Mouse (Mus musculus) adrenal gland, postnatal 10 days (tissue): ENCODE measurements around the gene Ptprg. TPM values are rescaled to one million over a fixed set of nuclear protein-coding genes. Genes with fewer than 3 reads are reported as not detected.

ENCODE experiments used
- DNase-seq: peaks from one replicate; pipeline ENCODE4 v3.0.0; 2021; ENCODE audit warnings: mixed read lengths
- total RNA-seq, 2 experiments: library from RNA; stranded (reverse); gene quantifications; 2 replicates each; pipeline ENCODE4 v1.2.3; 2021

The Ptprg gene
- total RNA-seq, 2 experiments from 2014 or later: 89.9 to 96.8 TPM

DNA sequence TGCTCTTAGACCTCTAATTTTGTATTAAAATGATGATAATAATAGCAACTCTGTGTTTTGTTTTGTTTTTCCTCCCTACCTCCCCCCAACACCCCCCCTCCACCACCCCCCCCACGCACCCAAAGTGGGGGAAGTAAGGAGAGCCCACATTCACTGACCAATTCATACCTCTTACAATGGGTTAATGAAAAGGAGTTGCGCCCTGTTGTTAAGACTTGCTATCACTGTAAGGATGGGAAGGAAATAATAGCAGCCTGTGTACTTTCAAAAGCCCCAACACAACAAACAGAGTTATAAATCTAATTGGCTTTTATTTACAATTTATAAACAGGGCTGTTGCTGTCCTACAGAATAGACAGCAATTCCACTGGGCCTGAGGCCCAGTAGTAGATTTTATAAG, 130.8 kb downstream of the Ptprg start:
- no peak for DNase-seq

DNA sequence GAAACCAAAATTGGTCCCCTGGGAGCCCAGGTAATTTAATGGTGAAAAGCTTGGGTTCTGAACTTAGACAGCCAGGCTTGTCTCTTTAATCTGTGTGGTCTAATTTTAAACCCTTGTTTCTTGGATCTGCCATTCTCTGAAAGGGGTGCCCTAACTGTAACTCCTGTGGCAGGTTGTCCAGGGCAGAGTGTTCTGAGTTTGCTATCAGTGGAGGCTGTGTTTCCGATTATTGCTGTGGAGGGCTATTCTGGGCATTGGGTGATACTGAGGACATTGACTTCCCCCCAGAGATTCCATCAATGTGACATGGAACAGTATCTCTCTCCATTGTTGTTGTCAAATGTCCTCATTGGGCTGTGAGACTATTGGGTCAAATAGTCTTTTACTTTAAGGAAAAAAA, 134.2 kb downstream of the Ptprg start:
- no peak for DNase-seq

DNA sequence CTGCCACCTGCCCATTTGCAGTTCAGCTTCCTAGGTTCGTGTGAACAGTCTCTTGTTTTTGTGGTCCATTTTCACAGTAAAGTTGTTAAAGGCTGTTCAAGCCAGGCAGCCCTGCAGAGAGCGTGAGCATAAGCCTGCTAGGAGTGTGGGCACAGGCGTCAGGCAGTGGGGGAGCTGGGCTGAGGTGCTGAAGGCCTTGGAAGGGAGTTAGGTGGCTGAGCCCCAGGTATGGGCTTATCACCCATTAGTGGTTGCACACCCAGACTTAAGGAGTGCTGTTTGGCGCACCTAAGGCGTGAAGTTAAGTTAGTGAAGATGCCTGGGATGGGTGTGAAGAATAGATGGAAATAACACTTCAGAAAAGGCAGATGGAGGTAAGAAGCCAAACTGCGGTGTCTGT, 134.8 kb downstream of the Ptprg start:
- DNase-seq: no peak

DNA sequence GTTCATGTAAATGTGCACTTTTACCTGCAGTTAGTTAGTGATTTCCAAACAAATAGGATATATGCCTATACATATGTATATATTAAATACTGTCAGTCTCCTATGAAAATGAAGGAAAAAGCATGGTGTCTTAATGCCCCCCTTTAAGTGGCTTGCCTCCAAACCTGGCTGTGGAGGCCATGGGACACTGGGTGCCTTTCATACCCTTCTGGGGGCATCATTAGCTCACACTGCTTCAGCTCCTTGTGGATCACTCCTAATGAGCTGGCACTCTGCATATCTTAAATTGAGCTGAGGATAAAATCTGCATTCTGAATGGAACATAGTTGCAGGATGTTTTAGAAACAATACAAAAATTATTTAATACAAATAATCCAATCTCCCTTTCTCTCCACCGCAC, 136.7 kb downstream of the Ptprg start:
- DNase-seq: no peak

DNA sequence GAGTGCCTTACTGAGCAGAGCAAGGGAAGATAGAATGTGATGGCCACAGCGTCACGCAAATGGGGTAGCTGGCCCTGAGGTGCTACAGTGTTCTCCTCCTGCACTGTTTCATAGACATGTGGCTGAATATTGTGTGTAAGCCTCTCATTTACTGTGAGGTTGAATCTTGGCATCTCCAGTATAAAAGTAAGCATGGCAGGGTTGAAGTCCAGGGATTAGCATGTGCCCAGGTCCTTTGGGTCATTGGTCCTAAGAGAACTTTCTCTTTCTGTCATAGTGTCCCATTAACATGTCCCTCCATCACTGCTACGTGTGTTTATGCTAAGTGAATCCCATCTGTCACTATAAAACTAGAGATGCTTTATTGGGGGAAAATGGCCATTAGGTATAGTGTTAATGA, 138.2 kb downstream of the Ptprg start:
- DNase-seq: no peak

DNA sequence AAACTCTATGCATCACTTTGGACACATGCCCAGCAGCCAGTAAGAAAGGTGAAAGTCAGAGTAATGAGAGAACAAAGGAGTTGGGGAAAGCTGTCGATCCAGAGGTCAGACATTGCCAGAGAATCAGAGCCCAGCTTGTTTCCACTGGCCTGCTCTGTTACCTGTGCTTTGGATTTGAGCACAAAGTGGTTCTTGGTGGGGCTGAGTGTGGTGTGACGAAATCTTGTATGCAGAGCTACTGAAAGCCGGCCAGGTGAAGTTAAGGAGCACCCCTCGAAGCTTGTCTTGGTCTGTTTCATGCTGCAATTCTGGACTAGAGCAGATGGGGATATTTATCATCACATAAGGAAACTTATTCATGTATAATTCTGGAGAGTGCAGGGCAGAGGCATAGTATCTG, 145.5 kb downstream of the Ptprg start:
- DNase-seq: no peak

DNA sequence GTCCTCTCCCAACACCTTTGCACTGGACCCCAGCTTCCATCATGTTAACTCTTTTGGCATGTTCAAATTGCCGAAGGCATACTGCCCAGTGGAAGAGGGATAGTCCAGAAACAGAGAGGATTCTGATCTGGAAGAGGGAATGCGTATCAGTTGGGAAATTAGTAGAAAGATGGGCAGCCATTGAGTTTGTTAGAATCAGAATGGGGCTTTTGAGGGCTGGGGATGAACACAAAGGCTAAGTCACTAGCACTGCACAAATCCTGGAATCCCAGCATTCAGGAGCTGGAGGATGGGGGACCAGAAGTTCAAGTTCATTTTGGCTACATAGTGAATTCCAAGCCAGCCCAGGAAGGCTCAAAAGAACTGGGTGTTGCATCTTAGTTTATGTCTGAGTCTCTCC, 146.3 kb downstream of the Ptprg start:
- no peak for DNase-seq

DNA sequence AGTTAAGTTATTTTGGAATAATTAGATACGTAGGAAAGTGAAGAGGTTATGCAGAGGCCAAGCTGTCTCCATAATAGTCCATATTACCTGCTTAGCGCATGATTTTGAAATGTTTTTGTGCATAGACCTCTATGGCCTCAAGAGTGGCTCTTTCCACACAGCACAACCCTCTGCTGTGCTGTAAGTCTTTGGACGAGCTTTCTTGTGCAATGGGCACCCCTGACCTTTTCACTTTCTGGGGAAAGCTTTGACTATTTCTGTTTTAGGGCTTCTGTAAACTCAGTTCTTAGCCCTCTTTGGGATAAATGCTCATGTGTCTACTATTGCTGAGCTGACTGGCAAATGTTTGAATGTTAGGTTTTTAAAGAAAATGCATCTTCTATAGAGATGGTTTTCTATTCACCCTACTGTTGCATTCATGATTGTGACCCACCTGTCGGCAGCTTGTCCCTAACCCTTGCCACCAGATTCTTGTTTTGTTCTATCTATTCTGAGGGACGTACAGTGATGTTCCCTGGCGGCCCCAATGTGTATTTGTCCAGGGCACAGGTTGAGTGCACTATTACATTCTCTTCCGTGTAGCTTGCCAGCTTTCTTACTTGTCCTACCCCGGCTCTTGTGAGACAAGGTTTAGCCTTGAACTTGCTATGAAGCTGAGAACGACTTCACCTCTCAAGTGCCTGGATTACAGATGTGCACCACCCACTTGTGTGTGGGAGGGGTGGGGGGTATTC, 148.4 kb downstream of the Ptprg start:
- DNase-seq: no peak

DNA sequence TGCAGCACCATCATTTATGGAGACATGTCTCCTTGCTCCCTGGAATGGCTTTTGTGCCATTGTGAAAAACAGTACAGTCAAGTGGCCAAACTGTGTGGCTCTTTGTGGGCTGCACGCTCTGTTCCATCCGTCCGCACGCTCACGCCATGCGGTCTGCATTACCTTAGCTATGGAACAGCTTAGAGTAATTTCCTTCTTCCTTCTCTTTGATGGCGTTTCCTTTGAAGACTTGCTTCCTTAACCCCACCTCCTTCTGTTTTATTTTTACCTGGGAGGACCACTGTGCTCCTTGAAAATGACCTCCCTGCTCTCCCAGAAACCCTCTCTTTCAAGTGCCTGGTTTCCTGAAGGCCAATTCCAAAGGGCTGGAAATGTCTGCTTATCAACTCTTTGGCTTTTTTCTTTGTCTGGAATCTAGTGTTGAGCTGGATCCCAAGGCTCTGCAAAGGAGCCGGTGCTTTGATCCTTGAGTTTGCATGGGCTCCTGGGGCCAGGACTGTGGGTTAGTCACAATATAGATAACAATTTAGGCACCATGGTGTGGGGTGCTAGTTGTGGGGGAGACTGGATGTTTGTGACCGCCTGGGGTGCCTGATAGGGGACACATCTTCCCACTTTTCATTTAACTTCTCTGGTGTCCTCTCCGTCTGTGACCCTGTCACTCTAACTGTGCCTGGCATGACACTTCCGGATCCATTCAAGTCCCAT, 149.6 kb downstream of the Ptprg start:
- DNase-seq: no peak

DNA sequence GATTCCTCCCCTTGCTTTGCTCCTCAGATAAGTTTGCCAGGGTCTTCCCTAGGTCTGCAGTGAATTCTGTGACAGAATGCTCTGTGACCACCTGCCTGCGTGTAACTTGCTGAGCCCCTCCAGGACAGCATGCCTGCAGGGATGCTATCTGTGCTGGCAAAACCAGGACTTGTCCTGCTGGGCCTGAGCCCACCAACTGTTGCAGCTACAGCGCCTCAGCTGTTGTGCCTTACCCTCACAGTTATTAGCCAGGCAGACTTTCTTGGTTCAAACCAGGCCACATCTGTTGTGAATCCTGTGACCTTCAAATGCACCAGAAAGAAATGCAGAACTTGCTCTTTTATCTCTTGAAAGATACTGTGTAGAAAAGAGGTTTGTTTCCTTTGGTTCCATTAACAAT, 151.5 kb downstream of the Ptprg start:
- DNase-seq: no peak

DNA sequence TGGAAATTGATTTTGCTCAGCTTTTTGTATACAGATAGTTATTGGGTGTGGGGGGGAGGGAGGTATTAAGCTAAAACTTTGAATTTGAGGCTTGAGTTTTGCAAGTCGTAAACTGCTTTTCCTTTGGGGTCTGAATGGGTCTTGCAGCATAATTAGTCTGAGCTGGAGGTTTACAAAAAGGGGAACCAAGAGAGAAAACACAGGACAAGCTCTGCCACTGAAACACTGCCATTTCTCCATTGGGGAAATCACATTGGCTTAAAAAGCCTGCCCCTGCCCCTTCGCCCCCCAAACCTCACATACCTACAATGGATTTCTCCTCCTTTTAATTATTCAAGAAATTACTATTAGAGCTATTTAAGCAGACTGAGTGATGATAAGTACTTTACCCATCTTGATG, 156.0 kb downstream of the Ptprg start:
- no peak for DNase-seq

DNA sequence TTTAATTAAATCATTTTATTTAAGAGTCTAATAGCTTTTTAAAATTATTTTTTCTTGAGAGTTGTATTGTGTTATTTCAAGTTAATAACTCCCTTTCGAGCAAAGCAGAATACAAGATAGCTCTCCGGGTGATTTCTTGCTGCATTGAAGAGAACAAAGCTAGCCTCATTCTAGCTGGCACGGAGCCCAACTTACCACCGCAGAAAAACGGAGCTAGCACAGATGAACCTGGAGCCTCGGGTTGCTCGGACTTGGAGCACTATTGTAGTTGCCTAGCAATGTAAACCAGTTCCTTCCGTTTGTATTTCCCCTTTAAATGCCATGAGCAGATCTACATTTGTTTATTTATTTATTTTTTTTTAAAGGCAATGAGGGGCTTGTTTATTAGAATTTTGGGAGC, 156.5 kb downstream of the Ptprg start:
- DNase-seq: peak; percentile 39

DNA sequence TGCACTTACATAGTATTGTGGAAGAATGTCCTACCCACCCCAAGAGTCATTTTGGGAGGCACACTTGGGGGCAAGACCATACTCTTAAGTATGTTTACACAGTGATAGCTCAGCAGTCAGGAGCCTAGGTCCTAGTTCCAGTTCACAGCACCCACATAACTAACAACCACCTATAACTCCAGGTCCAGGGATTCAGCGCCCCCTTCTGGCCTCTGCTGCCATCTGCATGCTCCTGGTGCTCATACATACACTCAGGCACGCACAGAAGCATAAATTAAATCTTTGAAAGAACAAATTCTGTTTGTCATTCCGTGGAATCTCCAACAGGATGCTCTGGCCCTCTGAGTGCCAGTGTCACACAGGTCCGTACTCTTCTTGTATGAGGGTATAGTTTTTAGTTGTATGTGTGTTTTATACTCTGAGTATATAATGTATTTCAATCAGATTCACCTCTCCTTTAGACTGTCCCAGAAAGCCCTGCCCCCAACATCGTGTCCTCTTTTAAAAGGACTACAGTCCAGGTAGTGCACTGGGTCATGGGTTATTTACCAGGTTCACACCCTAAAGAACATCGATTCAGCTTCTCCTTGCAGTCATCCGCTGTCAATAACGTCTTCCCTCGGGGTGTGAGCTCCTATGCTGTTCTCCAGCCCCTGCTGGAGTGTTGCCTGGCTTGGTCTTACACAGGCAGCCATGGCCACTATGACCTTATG, 157.2 kb downstream of the Ptprg start:
- DNase-seq: no peak

DNA sequence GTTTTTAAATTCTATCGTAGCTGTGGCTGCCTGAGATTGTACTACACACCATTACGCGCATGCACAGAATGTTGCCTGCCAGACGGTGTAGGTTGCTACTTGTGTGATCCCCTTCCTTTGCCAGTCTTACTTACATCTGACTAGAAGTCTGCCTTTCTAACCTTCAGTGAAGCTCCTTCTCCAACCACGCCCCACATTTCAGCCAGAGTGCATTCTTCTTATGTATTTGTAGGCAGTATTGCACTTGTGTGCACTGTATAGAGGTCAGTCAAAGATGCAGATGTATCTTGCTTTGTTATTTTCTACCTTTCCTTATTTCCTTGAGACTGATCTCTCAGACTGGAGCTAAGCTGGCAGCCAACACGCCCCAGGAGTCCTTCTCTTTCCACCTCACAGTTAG, 158.8 kb downstream of the Ptprg start:
- DNase-seq: no peak

DNA sequence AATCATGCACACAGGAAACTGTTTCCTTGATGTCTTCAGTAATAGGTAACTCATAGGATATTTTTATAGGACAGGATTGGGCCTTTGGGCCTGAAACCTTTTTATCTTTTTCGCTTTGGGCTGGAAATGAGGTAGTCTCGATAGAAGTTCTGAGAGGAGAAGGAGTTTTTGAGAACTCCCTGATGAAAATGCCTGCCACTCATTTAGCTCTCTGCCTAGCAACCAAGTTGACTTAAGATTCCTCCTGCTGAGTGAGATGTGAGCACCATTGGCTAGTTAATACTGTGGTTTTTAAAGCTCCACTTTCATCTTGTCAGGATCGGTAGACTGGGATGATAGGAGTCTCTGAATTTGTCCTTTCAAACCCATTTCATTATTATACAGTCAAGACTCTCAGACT, 162.9 kb downstream of the Ptprg start:
- no peak for DNase-seq

DNA sequence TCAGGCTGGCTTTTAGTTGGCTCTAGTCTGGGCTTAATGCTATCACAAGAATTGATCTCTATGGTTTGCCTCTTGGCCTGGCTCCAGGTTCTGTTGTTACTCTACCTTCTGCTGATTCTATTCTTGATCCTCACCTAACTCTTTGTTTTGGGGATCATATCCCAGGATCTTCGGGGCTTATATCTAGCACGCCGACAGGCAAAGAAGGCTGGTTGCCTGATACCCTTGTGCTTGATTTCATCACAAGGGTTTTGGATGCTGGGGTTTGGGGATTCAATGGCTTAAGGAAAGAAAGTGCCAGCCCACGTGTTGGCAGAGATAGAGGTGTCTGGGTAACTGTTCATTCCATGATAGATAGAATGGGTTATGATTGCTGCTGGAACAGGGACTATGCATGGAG, 164.9 kb downstream of the Ptprg start:
- no peak for DNase-seq

DNA sequence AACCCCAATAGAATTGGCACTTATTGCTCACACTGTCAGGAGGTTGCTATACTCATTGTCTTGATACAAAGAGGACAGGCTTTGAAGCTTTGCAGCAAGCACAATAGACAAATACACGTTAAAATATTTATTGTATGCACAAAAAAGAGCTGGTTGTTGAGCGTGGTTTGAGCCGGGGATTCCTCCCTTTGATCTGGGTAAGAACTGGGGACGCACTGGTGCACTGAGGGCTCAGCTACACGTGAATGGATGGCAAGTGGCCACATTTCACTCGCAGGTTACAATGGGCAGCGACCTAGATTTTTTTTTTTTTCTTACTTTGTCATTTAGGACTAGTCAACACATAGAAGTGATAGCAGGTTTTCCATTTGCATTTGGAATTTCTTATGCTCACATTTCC, 165.9 kb downstream of the Ptprg start:
- DNase-seq: no peak

DNA sequence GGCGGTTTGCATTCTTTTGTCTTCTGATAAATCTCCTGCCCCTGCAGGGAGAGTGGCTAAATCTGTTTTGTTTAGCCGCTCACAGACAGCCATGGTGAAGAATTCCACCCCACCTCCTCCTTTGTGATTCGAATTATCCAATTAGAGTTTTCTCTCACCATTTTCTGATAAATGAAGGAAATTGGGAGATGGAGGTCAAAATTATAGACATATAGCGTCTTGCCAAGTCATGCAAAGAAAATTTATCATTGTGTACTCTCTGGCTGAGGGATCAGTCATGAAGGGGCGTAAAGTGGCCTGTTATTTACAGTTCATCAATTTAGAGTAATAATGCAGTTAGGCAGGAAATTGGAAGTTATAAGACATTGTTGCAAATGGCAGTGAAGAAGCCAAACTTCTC, 168.8 kb downstream of the Ptprg start:
- no peak for DNase-seq

DNA sequence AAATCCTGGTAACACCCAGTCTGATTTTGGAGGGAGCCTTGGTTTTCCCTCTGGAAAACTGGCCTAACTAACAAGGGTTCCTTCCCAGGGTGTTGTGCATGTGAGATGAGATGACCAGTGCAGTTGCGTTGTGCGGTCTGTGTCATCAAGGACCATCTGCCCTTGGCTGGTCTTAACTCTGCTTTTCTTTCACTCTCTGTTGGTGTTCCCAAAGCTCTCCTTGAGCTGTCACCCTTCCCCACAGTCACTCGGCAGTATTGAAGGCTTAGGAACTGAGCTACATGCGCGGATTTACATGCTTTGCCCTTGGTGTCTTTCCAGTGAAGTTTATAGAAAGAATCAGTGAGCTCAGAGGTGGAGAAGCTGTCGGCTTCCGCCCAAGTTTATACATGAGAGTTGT, 170.5 kb downstream of the Ptprg start:
- DNase-seq: peak; percentile 33

DNA sequence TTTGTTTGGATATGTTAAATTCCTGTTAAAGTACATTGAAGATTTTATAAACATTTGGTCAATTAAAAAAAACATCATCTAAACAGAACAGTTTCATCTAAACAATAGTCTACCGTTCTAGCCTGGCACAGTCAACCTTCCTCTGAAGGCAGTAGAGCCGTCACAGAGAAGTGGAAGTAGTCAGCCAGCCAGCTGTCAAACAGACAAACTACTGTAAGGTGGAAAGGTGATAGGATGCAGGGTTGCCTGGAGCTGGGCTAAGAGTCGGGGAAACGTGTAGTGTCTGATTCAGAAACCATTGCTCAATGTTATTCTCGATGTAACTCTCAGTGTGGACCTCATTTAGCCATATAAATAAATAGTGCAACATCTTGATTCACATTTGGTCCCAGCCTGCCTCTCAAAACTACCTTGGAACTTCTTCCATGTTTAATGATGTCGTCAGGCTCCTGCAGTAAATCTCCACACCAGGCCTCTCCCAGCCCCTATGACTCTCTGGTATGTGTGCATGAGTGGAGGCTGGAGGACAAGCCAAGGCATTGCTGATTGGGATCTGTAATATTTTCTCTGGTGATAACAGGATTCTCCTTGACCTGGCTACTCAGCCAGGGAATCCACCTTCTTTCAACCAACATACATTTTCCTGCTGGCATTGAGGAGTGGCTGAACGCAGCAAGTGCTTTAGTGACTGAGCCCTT, 178.0 kb downstream of the Ptprg start:
- peak; percentile 25 for DNase-seq

DNA sequence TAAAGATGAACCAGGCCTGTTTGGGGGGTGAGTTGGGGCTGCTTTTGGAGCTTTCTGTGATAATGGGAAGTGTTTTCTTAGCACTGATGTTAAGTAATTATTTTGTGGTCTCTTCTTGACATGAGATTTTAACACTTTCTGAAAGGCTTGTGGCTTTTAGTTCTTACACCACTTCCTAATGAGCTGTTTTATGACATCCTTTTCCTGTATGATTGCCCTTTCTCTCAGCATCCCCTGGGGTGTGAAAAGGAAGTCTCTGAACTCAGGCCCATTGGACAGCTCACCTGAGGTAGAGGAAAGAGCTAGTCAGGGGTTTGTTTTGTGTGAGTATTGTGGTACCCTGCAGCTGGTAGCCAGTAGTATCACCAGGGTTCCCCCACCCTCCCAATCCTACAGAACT, 179.0 kb downstream of the Ptprg start:
- DNase-seq: no peak

DNA sequence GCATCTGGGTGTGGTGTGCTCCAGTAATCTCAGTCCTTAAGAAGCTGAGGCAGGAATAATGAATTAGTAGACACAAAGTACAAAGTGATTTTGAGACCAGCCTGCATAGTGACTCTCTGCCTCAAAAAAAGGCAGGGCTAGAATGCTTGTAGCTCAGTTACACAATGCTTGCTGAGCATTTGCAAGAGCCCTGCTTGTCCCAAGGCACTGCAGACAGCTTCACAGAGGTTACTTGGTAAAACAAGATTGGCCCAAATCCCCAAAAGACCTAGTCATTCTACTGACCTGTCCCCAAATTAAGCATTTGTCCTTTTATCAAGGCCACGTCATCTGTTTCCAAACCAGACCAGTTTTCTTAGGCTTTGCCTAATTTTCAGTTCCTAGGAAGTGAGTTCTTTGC, 190.4 kb downstream of the Ptprg start:
- peak; percentile 32 for DNase-seq

DNA sequence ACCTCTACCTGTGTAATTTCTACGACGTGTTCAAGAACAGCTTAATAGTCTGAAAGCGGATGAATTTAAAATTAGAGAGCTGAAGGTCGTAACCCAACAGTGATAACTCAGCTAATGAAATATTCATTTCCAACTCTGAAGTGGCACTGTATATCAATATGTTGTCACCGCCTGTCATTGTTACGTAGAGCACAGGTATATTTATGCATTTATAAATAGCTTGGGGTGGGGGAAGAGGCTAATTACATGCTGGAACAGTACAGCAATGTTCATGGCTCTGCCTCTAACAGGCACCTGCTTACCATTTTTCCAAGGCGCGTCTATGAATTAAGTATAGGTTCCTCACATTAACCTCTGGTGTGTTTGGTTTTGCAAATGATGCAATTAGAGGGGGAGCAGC, 199.3 kb downstream of the Ptprg start:
- DNase-seq: no peak
